Mouse (Mus musculus) liver, postnatal 0 days (tissue): Measurements from ENCODE around the gene Slc25a34. TPM values are rescaled to one million over a fixed set of nuclear protein-coding genes. Genes with fewer than 3 reads are reported as not detected.

ENCODE experiments used
- ATAC-seq: fragments of 200-750 bp; cut with Nextera tagmentation; 2 replicates; pipeline ENCODE4 v1.8.0; 2017; ENCODE audit warnings: mild to moderate bottlenecking, moderate library complexity
- DNase-seq: peaks from one replicate; pipeline ENCODE4 v3.0.0-alpha.2; 2016
- H3K27ac ChIP-seq: fragments of 300-500 bp; sonication (generic); 2 replicates; pipeline ENCODE4 v1.5.1; 2014; ENCODE audit warnings: antibody characterized with exemption, moderate library complexity, mild to moderate bottlenecking, low read depth
- H3K27me3 ChIP-seq: fragments of 300-500 bp; sonication (generic); 2 replicates; pipeline ENCODE4 v1.6.1; 2014; ENCODE audit warnings: low read length, control low read depth, mixed read lengths; ENCODE audit not compliant: insufficient read depth
- H3K36me3 ChIP-seq: fragments of 300-500 bp; sonication (generic); replicated peaks from 2 replicates; pipeline ENCODE4 v1.6.1; 2014; ENCODE audit warnings: mild to moderate bottlenecking, control low read depth, low read length, moderate library complexity, mixed read lengths; ENCODE audit not compliant: insufficient read depth
- H3K4me1 ChIP-seq: fragments of 300-500 bp; sonication (generic); 2 replicates; pipeline ENCODE4 v1.6.1; 2014; ENCODE audit warnings: antibody characterized with exemption, mild to moderate bottlenecking, control low read depth; ENCODE audit not compliant: insufficient read depth
- H3K4me2 ChIP-seq: fragments of 300-500 bp; sonication (generic); 2 replicates; pipeline ENCODE4 v1.6.1; 2014; ENCODE audit warnings: low read depth, mild to moderate bottlenecking, low read length, moderate library complexity, mixed read lengths
- H3K4me3 ChIP-seq: fragments of 300-500 bp; sonication (generic); 2 replicates; pipeline ENCODE4 v1.5.1; 2014; ENCODE audit warnings: low read depth, low read length
- H3K9ac ChIP-seq: fragments of 300-500 bp; sonication (generic); replicated peaks from 2 replicates; pipeline ENCODE4 v1.6.1; 2014; ENCODE audit warnings: mild to moderate bottlenecking, moderate library complexity
- H3K9me3 ChIP-seq: fragments of 300-500 bp; sonication (generic); 2 replicates; pipeline ENCODE4 v1.6.1; 2016; ENCODE audit warnings: mild to moderate bottlenecking, control low read depth, low read length, mixed read lengths
- CTCF ChIP-seq: sonication (generic); IDR thresholded peaks from 2 replicates; pipeline ENCODE4 v1.5.1; 2016; ENCODE audit warnings: antibody characterized with exemption, low read depth
- EP300 ChIP-seq: IDR thresholded peaks from 2 replicates; pipeline ENCODE4 v1.6.1; 2016; ENCODE audit warnings: antibody characterized with exemption, low read depth, mild to moderate bottlenecking
- WGBS: fragments of 180-500 bp; shearing (Covaris S2); extraction: QIAGEN DNeasy Blood & Tissue Kit; methylation state at CpG from one replicate; pipeline ENCODE4 v1.1.7; 2014; ENCODE audit not compliant: insufficient replicate concordance; 5-methylcytosine and 5-hydroxymethylcytosine counted together
- polyA plus RNA-seq: library from polyadenylated mRNA; unstranded; fragments of >200 nt; fragmentation: Nextera tagmentation; extraction: Ambion mirVana; gene quantifications from 2 replicates; pipeline ENCODE4 v1.2.1, GENCODE M21; 2015

Slc25a34 gene
- polyA plus RNA-seq, 1 experiment from 2014 or later: 0.40 TPM

GRCm38 (mm10) chr4:141598894-141599250 lies 24.7 kb downstream of the Slc25a34 start:
- Histone ChIP-seq H3K27me3 (peaks cover 21% of the 10 kb centered on the region), H3K4me3 (peak overlapping the region; percentile 41)

GRCm38 (mm10) chr4:141598199-141598893 lies 25.3 kb downstream of the Slc25a34 start:
- ATAC-seq: peak; percentile 30; the same call in 1 of the 2 replicates
- no peak for DNase-seq

More at GRCm38 (mm10) chr4:141598894-141599250, 24.7 kb downstream of the Slc25a34 start:
- peak overlapping the region; percentile 73 for H3K4me2 ChIP-seq
- H3K36me3 ChIP-seq: no peaks in the 10 kb centered on the region
- H3K9me3 ChIP-seq: no peaks in the 10 kb centered on the region
- DNase-seq: no peak
- H3K4me1 ChIP-seq: peaks cover 11% of the 10 kb centered on the region
- no peak for ATAC-seq
- WGBS: 3% methylated on average over 9 of the region's 9 CpGs
- H3K9ac ChIP-seq: peak overlapping the region; percentile 50; the same call in 1 of the 2 replicates
- TF ChIP-seq EP300: no peak
- TF ChIP-seq CTCF: no peak
- no peak overlapping the region; the same call in 1 of the 2 replicates for H3K27ac ChIP-seq

GRCm38 (mm10) chr4:141596700-141597328 lies 26.8 kb downstream of the Slc25a34 start:
- Histone ChIP-seq H3K4me3 (no peak overlapping the region), H3K27me3 (peaks cover 21% of the 10 kb centered on the region), H3K4me2 (no peak overlapping the region), H3K9ac (no peak overlapping the region), H3K9me3 (no peaks in the 10 kb centered on the region), H3K36me3 (no peaks in the 10 kb centered on the region), H3K4me1 (peaks cover 11% of the 10 kb centered on the region), H3K27ac (no peak overlapping the region)
- TF ChIP-seq EP300 (no peak), CTCF (no peak)
- WGBS: 72% methylated on average over 8 of the region's 8 CpGs
- DNase-seq (no peak), ATAC-seq (no peak)

More at GRCm38 (mm10) chr4:141598199-141598893, 25.3 kb downstream of the Slc25a34 start:
- Histone ChIP-seq H3K27ac (0 out of 2 replicates have a peak overlapping the region, but pooled peaks have one; percentile 11), H3K4me3 (peak overlapping the region; percentile 41), H3K36me3 (no peaks in the 10 kb centered on the region), H3K4me1 (peaks cover 11% of the 10 kb centered on the region), H3K27me3 (peaks cover 21% of the 10 kb centered on the region), H3K4me2 (peak overlapping the region; percentile 73), H3K9me3 (no peaks in the 10 kb centered on the region), H3K9ac (peak overlapping the region; percentile 50; the same call in 1 of the 2 replicates)
- TF ChIP-seq CTCF: no peak
- no peak for TF ChIP-seq EP300
- WGBS: 3% methylated on average over 19 of the region's 19 CpGs

- Histone ChIP-seq H3K9me3 (no peaks in the 10 kb centered on the region), H3K27ac (no peak overlapping the region), H3K4me2 (no peak overlapping the region), H3K27me3 (peaks cover 21% of the 10 kb centered on the region), H3K4me3 (no peak overlapping the region), H3K36me3 (no peaks in the 10 kb centered on the region), H3K9ac (no peak overlapping the region), H3K4me1 (peaks cover 11% of the 10 kb centered on the region)
- ATAC-seq (no peak), DNase-seq (no peak)
- TF ChIP-seq CTCF (peak; percentile 46), EP300 (no peak)
- WGBS: 70% methylated on average over 9 of the region's 9 CpGs
These were observed 27.9 kb downstream of the Slc25a34 start for GRCm38 (mm10) chr4:141595605-141596268.

- H3K4me3 ChIP-seq: no peak overlapping the region
- WGBS: 86% methylated on average over 11 of the region's 11 CpGs
These were observed 28.5 kb downstream of the Slc25a34 start for GRCm38 (mm10) chr4:141595138-141595537.

GRCm38 (mm10) chr4:141591547-141591946 lies 32.1 kb downstream of the Slc25a34 start:
- Histone ChIP-seq H3K27me3 (no peaks in the 10 kb centered on the region), H3K4me2 (no peak overlapping the region), H3K9ac (no peak overlapping the region), H3K4me1 (no peaks in the 10 kb centered on the region), H3K27ac (no peak overlapping the region), H3K9me3 (no peaks in the 10 kb centered on the region), H3K36me3 (no peaks in the 10 kb centered on the region), H3K4me3 (no peak overlapping the region)
- WGBS: 23% methylated on average over 3 of the region's 3 CpGs
- ATAC-seq: no peak
- TF ChIP-seq EP300: no peak
- peak; percentile 85 for TF ChIP-seq CTCF
- peak; percentile 66 for DNase-seq

More at GRCm38 (mm10) chr4:141595138-141595537, 28.5 kb downstream of the Slc25a34 start:
- no peaks in the 10 kb centered on the region for H3K36me3 ChIP-seq
- DNase-seq: no peak
- no peak overlapping the region for H3K9ac ChIP-seq
- H3K4me2 ChIP-seq: no peak overlapping the region
- peaks cover 11% of the 10 kb centered on the region for H3K4me1 ChIP-seq
- no peak overlapping the region for H3K27ac ChIP-seq
- TF ChIP-seq CTCF (no peak), EP300 (no peak)
- H3K9me3 ChIP-seq: no peaks in the 10 kb centered on the region
- peaks cover 19% of the 10 kb centered on the region for H3K27me3 ChIP-seq
- ATAC-seq: no peak
